In genomic region chr4:48100217-48100616, GRCm38 (mm10) we compare ENCODE assay signal across 27 mouse cellular contexts. TPM values are rescaled to one million over a fixed set of nuclear protein-coding genes. Genes with fewer than 3 reads are reported as not detected.
"Had no signal": no experiment of that assay in that cellular context is flagged by ENCODE, and none has a peak within 500 bp of the region (broad histone marks: within the 10 kb centered on the region; RNA-seq: fewer than 3 reads in every experiment).

No protein-coding gene starts in this region.

- DNase-seq: forebrain, postnatal 0 days; gastrocnemius, postnatal 14 days; gastrocnemius, postnatal 36 days; heart, adult 18-20 months; heart, postnatal 10 days; heart, postnatal 4 days; kidney, adult 11 months; kidney, adult 2 months; kidney, adult 9 months; kidney, postnatal 10 days; kidney, postnatal 25 days; kidney, postnatal 4 days; layer of hippocampus, postnatal 36 days; liver had no signal

- H3K27me3 ChIP-seq: heart, embryonic 12.5 days; hindbrain, embryonic 12.5 days; kidney, embryonic 15.5 days; limb, embryonic 12.5 days had no signal

- H3K4me3 ChIP-seq: heart, embryonic 10.5 days; heart, embryonic 12.5 days; hindbrain, embryonic 10.5 days; hindbrain, embryonic 12.5 days; kidney, embryonic 15.5 days; layer of hippocampus, adult 2 months; limb, embryonic 10.5 days; limb, embryonic 12.5 days had no signal

- H3K4me2 ChIP-seq: heart, embryonic 12.5 days; hindbrain, embryonic 12.5 days; hindbrain, embryonic 14.5 days; kidney, embryonic 15.5 days; limb, embryonic 12.5 days; liver, embryonic 11.5 days had no signal

- H3K9me3 ChIP-seq: heart, embryonic 10.5 days; heart, embryonic 12.5 days; hindbrain, embryonic 10.5 days; hindbrain, embryonic 12.5 days; kidney, embryonic 15.5 days; limb, embryonic 10.5 days; limb, embryonic 12.5 days had no signal

- H3K36me3 ChIP-seq: heart, embryonic 10.5 days; heart, embryonic 12.5 days; hindbrain, embryonic 10.5 days; hindbrain, embryonic 12.5 days; kidney, embryonic 15.5 days; limb, embryonic 10.5 days; limb, embryonic 12.5 days had no signal

- ATAC-seq: forebrain, postnatal 0 days; hindbrain, embryonic 16.5 days; intestine, embryonic 16.5 days had no signal

- H3K27ac ChIP-seq: heart, embryonic 10.5 days; hindbrain, embryonic 10.5 days; hindbrain, embryonic 12.5 days; hindbrain, embryonic 14.5 days; kidney, embryonic 15.5 days; layer of hippocampus, adult 2 months; limb, embryonic 10.5 days; limb, embryonic 12.5 days had no signal

- H3K4me1 ChIP-seq: heart, embryonic 10.5 days; heart, embryonic 12.5 days; hindbrain, embryonic 10.5 days; hindbrain, embryonic 12.5 days; kidney, embryonic 15.5 days; limb, embryonic 10.5 days; limb, embryonic 12.5 days had no signal

- H3K9ac ChIP-seq: forebrain, postnatal 0 days; heart, embryonic 12.5 days; hindbrain, embryonic 12.5 days; hindbrain, embryonic 14.5 days; kidney, embryonic 15.5 days; limb, embryonic 12.5 days had no signal

RNA-seq across cellular contexts. Expression of gene Nr4a3, which starts 55.3 kb away (rescaled TPM):
- polyA plus RNA-seq: intestine, embryonic 14.5 days had no signal
